Mouse (Mus musculus) gastrocnemius, adult 18-20 months (tissue): ENCODE measurements around the gene Vps26c. TPM values are rescaled to one million over a fixed set of nuclear protein-coding genes. Genes with fewer than 3 reads are reported as not detected.

Experiments used
- DNase-seq: peaks from one replicate; pipeline ENCODE4 v3.0.0; 2021; ENCODE audit warnings: low spot score
- total RNA-seq, 2 experiments: library from RNA; stranded (reverse); gene quantifications; 2 replicates each; pipeline ENCODE4 v1.2.3; 2021

Vps26c gene
- total RNA-seq, 2 experiments from 2014 or later, result 8.9 to 10.6 TPM

- no peak for DNase-seq
Observed at GRCm38 (mm10) chr16:94551934-94552333, 25.3 kb upstream of the Vps26c start.

GRCm38 (mm10) chr16:94549813-94550212 lies 23.2 kb upstream of the Vps26c start:
- DNase-seq, result no peak

- DNase-seq, result peak; percentile 42
Observed at GRCm38 (mm10) chr16:94545781-94546562, 19.3 kb upstream of the Vps26c start.

GRCm38 (mm10) chr16:94544540-94545105 lies 18.0 kb upstream of the Vps26c start:
- peak; percentile 53 for DNase-seq

GRCm38 (mm10) chr16:94542898-94543297 lies 16.3 kb upstream of the Vps26c start:
- DNase-seq, result no peak

- no peak for DNase-seq
Observed at GRCm38 (mm10) chr16:94540140-94540539, 13.5 kb upstream of the Vps26c start.

GRCm38 (mm10) chr16:94537159-94537527 lies 10.5 kb upstream of the Vps26c start:
- DNase-seq, result peak; percentile 78

- DNase-seq, result peak; percentile 90
Observed at GRCm38 (mm10) chr16:94536417-94537158, 10.0 kb upstream of the Vps26c start.

GRCm38 (mm10) chr16:94535716-94536115 lies 9.1 kb upstream of the Vps26c start:
- no peak for DNase-seq

GRCm38 (mm10) chr16:94533679-94534078 lies 7.0 kb upstream of the Vps26c start:
- DNase-seq, result peak; percentile 52

GRCm38 (mm10) chr16:94531268-94531667 lies 4.6 kb upstream of the Vps26c start:
- no peak for DNase-seq

- DNase-seq, result no peak
Observed at GRCm38 (mm10) chr16:94527546-94527945, 916 bp upstream of the Vps26c start.

- DNase-seq, result no peak
Observed at GRCm38 (mm10) chr16:94527152-94527534, 513 bp upstream of the Vps26c start.

- DNase-seq, result no peak
Observed at GRCm38 (mm10) chr16:94525955-94526343, 681 bp downstream of the Vps26c start.

- DNase-seq, result no peak
Observed at GRCm38 (mm10) chr16:94524691-94525090, 1.9 kb downstream of the Vps26c start.

- no peak for DNase-seq
Observed at GRCm38 (mm10) chr16:94523594-94524377, 2.8 kb downstream of the Vps26c start.

- peak; percentile 59 for DNase-seq
Observed at GRCm38 (mm10) chr16:94519028-94519427, 7.6 kb downstream of the Vps26c start.

- DNase-seq, result no peak
Observed at GRCm38 (mm10) chr16:94517606-94518005, 9.0 kb downstream of the Vps26c start.

GRCm38 (mm10) chr16:94509983-94510382 lies 16.6 kb downstream of the Vps26c start:
- no peak for DNase-seq

GRCm38 (mm10) chr16:94508769-94509168 lies 17.9 kb downstream of the Vps26c start:
- DNase-seq, result no peak

GRCm38 (mm10) chr16:94507071-94507470 lies 19.6 kb downstream of the Vps26c start:
- DNase-seq, result no peak

- DNase-seq, result no peak
Observed at GRCm38 (mm10) chr16:94504192-94504591, 22.4 kb downstream of the Vps26c start.
